Mouse (Mus musculus) midbrain, embryonic 12.5 days (tissue): ENCODE data around the gene Mto1. TPM values are rescaled to one million over a fixed set of nuclear protein-coding genes. Genes with fewer than 3 reads are reported as not detected.
A peak's percentile ranks its signal among the peaks of the same experiment; 100 is the strongest.
"Not testable (repeated sequence)": the region's sequence is repeated elsewhere in the genome, so short reads cannot be mapped to it uniquely, and the experiment has no call there.

Experiments
- ATAC-seq: fragments of 200-750 bp; cut with Nextera tagmentation; 2 replicates; pipeline ENCODE4 v1.8.0; 2017; ENCODE audit warnings: low read depth, moderate TSS enrichment, moderate library complexity; ENCODE audit not compliant: low FRiP score
- H3K27ac ChIP-seq: fragments of 300-500 bp; sonication (generic); replicated peaks from 2 replicates; pipeline ENCODE4 v1.5.1; 2016; ENCODE audit warnings: mild to moderate bottlenecking
- H3K27me3 ChIP-seq: fragments of 300-500 bp; sonication (generic); 2 replicates; pipeline ENCODE4 v1.6.1; 2016; ENCODE audit warnings: mild to moderate bottlenecking
- H3K36me3 ChIP-seq: fragments of 300-500 bp; sonication (generic); 2 replicates; pipeline ENCODE4 v1.6.1; 2016
- H3K4me1 ChIP-seq: fragments of 300-500 bp; sonication (generic); 2 replicates; pipeline ENCODE4 v1.6.1; 2016
- H3K4me2 ChIP-seq: fragments of 300-500 bp; sonication (generic); replicated peaks from 2 replicates; pipeline ENCODE4 v1.6.1; 2016; ENCODE audit warnings: mild to moderate bottlenecking, moderate library complexity
- H3K4me3 ChIP-seq: fragments of 300-500 bp; sonication (generic); 2 replicates; pipeline ENCODE4 v1.5.1; 2016; ENCODE audit warnings: mild to moderate bottlenecking
- H3K9ac ChIP-seq: fragments of 300-500 bp; sonication (generic); replicated peaks from 2 replicates; pipeline ENCODE4 v1.6.1; 2016; ENCODE audit warnings: mild to moderate bottlenecking, moderate library complexity
- H3K9me3 ChIP-seq: fragments of 300-500 bp; sonication (generic); 2 replicates; pipeline ENCODE4 v1.6.1; 2016; ENCODE audit warnings: mild to moderate bottlenecking
- WGBS: fragments of 180-500 bp; shearing (Covaris S2); methylation state at CpG from one replicate; pipeline ENCODE4 v1.1.7; 2016; 5-methylcytosine and 5-hydroxymethylcytosine counted together
- microRNA-seq: library from miRNA; unstranded; fragments of <30 nt; microRNA quantifications from one replicate; pipeline ENCODE4, GENCODE M21; 2017
- polyA plus RNA-seq: library from polyadenylated mRNA; unstranded; fragments of >200 nt; fragmentation: Nextera tagmentation; extraction: Ambion mirVana; gene quantifications from 2 replicates; pipeline ENCODE4 v1.2.1, GENCODE M21; 2016

The Mto1 gene
- polyA plus RNA-seq, 1 experiment from 2014 or later: 25.7 TPM

- Histone ChIP-seq H3K4me1 (no peaks in the 10 kb centered on the region), H3K27me3 (no peaks in the 10 kb centered on the region), H3K9me3 (no peaks in the 10 kb centered on the region), H3K9ac (no peak overlapping the region), H3K4me2 (no peak overlapping the region), H3K36me3 (no peaks in the 10 kb centered on the region), H3K27ac (no peak overlapping the region), H3K4me3 (no peak overlapping the region)
- no peak for ATAC-seq
- 90% methylated on average over 5 of the region's 5 CpGs for WGBS
Observed at GRCm38 (mm10) chr9:78511705-78512104, 63.7 kb downstream of the Mto1 start.

- H3K36me3 ChIP-seq: no peaks in the 10 kb centered on the region
- WGBS: 83% methylated on average over 6 of the region's 6 CpGs
- no peak for ATAC-seq
- no peaks in the 10 kb centered on the region for H3K9me3 ChIP-seq
- no peaks in the 10 kb centered on the region for H3K4me1 ChIP-seq
- H3K27ac ChIP-seq: no peak overlapping the region
- no peak overlapping the region for H3K4me2 ChIP-seq
- H3K9ac ChIP-seq: no peak overlapping the region
- H3K4me3 ChIP-seq: no peak overlapping the region
- H3K27me3 ChIP-seq: no peaks in the 10 kb centered on the region
Observed at GRCm38 (mm10) chr9:78513776-78514500, 65.9 kb downstream of the Mto1 start.

GRCm38 (mm10) chr9:78514681-78515080 is 66.7 kb downstream of the Mto1 start:
- Histone ChIP-seq H3K9me3 (no peaks in the 10 kb centered on the region), H3K9ac (no peak overlapping the region)

GRCm38 (mm10) chr9:78516125-78516524 is 68.1 kb downstream of the Mto1 start:
- WGBS: 77% methylated on average over 3 of the region's 3 CpGs
- no peak overlapping the region for H3K4me3 ChIP-seq
- H3K27ac ChIP-seq: peak overlapping the region; percentile 42; the same call in 1 of the 2 replicates
- no peak overlapping the region for H3K9ac ChIP-seq
- no peak for ATAC-seq
- no peaks in the 10 kb centered on the region for H3K36me3 ChIP-seq
- H3K4me2 ChIP-seq: no peak overlapping the region
- H3K9me3 ChIP-seq: no peaks in the 10 kb centered on the region
- no peaks in the 10 kb centered on the region for H3K27me3 ChIP-seq
- H3K4me1 ChIP-seq: peaks cover 11% of the 10 kb centered on the region

More at GRCm38 (mm10) chr9:78514681-78515080, 66.7 kb downstream of the Mto1 start:
- H3K4me1 ChIP-seq: peaks cover under 1% of the 10 kb centered on the region; the same call in 1 of the 2 replicates
- H3K4me3 ChIP-seq: no peak overlapping the region
- 87% methylated on average over 4 of the region's 4 CpGs for WGBS
- H3K27ac ChIP-seq: no peak overlapping the region
- H3K4me2 ChIP-seq: no peak overlapping the region
- H3K27me3 ChIP-seq: no peaks in the 10 kb centered on the region
- no peak for ATAC-seq
- H3K36me3 ChIP-seq: no peaks in the 10 kb centered on the region

- H3K9me3 ChIP-seq: not testable (repeated sequence)
Observed at GRCm38 (mm10) chr9:78517237-78517636, 69.2 kb downstream of the Mto1 start.

GRCm38 (mm10) chr9:78520127-78520779 is 72.2 kb downstream of the Mto1 start:
- peak overlapping the region; percentile 65 for H3K4me3 ChIP-seq
- ATAC-seq: peak; percentile 90
- no peaks in the 10 kb centered on the region for H3K27me3 ChIP-seq
- 2% methylated on average over 15 of the region's 15 CpGs for WGBS
- H3K36me3 ChIP-seq: peaks cover 10% of the 10 kb centered on the region
- H3K27ac ChIP-seq: peak overlapping the region; percentile 90
- peak overlapping the region; percentile 68 for H3K9ac ChIP-seq
- peak overlapping the region; percentile 77 for H3K4me2 ChIP-seq
- H3K4me1 ChIP-seq: peaks cover 15% of the 10 kb centered on the region
- no peaks in the 10 kb centered on the region for H3K9me3 ChIP-seq

More at GRCm38 (mm10) chr9:78517237-78517636, 69.2 kb downstream of the Mto1 start:
- not testable (repeated sequence) for ATAC-seq, H3K27ac ChIP-seq, H3K36me3 ChIP-seq, H3K4me3 ChIP-seq, H3K4me2 ChIP-seq, H3K9ac ChIP-seq, H3K27me3 ChIP-seq
- WGBS: 71% methylated on average over 3 of the region's 3 CpGs
- peaks cover 15% of the 10 kb centered on the region for H3K4me1 ChIP-seq

- Histone ChIP-seq H3K27me3 (no peaks in the 10 kb centered on the region), H3K27ac (peak overlapping the region; percentile 90), H3K9ac (peak overlapping the region; percentile 68), H3K4me3 (peak overlapping the region; percentile 65), H3K36me3 (peaks cover 16% of the 10 kb centered on the region), H3K4me1 (peaks cover 15% of the 10 kb centered on the region), H3K9me3 (no peaks in the 10 kb centered on the region), H3K4me2 (peak overlapping the region; percentile 77)
- 2% methylated on average over 40 of the region's 40 CpGs for WGBS
- ATAC-seq: peak; percentile 75
Observed at GRCm38 (mm10) chr9:78520780-78521601, 73.0 kb downstream of the Mto1 start.

- peak overlapping the region; percentile 65 for H3K4me3 ChIP-seq
- peak overlapping the region; percentile 90 for H3K27ac ChIP-seq
- H3K9ac ChIP-seq: peak overlapping the region; percentile 68
- peaks cover 16% of the 10 kb centered on the region for H3K36me3 ChIP-seq
- H3K4me2 ChIP-seq: peak overlapping the region; percentile 77
- WGBS: 25% methylated on average over 14 of the region's 14 CpGs
- no peak for ATAC-seq
- H3K4me1 ChIP-seq: peaks cover 17% of the 10 kb centered on the region
- H3K27me3 ChIP-seq: no peaks in the 10 kb centered on the region
- H3K9me3 ChIP-seq: no peaks in the 10 kb centered on the region
Observed at GRCm38 (mm10) chr9:78521689-78522088, 73.7 kb downstream of the Mto1 start.

Small RNAs within 50 kb of the gene (microRNA-seq; reads per million reads assigned to microRNA genes)
- gene Gm26377: not detected

Other genes starting within 250 kb of the Mto1 start
- not detected in 2 replicates for gene Gsta1, start 217.6 kb upstream of the Mto1 start, polyA plus RNA-seq
- not detected in 2 replicates for gene Gm3776, start 191.1 kb upstream of the Mto1 start, polyA plus RNA-seq
- not detected in 2 replicates for gene Gm10639, start 158.3 kb upstream of the Mto1 start, polyA plus RNA-seq
- not detected in 2 replicates for gene Omt2a, start 133.4 kb upstream of the Mto1 start, polyA plus RNA-seq
- not detected in 2 replicates for gene Omt2b, start 120.6 kb upstream of the Mto1 start, polyA plus RNA-seq
- not detected in 2 replicates for gene Gsta2, start 92.4 kb upstream of the Mto1 start, polyA plus RNA-seq
- gene Dppa5a, start 80.0 kb upstream of the Mto1 start, polyA plus RNA-seq: 0.67 TPM in 1 of 2 replicates, not detected in the other
- 2.4 and 3.6 TPM in 2 replicates for gene Ooep, start 69.5 kb upstream of the Mto1 start, polyA plus RNA-seq
- gene Ddx43, start 52.4 kb upstream of the Mto1 start, polyA plus RNA-seq: 0.15 and 0.17 TPM in 2 replicates
- 0.39 and 0.77 TPM in 2 replicates for gene Cgas, start 5.0 kb upstream of the Mto1 start, polyA plus RNA-seq
- gene Gm17324, start 578 bp downstream of the Mto1 start, polyA plus RNA-seq: 0.98 and 1.2 TPM in 2 replicates
- 3,350 and 3,406 TPM in 2 replicates for gene Eef1a1, start 40.9 kb downstream of the Mto1 start, polyA plus RNA-seq
- 13.9 and 15.6 TPM in 2 replicates for gene Slc17a5, start 139.8 kb downstream of the Mto1 start, polyA plus RNA-seq
- 4.5 and 5.1 TPM in 2 replicates for gene Cd109, start 167.3 kb downstream of the Mto1 start, polyA plus RNA-seq